In the genomic region with DNA sequence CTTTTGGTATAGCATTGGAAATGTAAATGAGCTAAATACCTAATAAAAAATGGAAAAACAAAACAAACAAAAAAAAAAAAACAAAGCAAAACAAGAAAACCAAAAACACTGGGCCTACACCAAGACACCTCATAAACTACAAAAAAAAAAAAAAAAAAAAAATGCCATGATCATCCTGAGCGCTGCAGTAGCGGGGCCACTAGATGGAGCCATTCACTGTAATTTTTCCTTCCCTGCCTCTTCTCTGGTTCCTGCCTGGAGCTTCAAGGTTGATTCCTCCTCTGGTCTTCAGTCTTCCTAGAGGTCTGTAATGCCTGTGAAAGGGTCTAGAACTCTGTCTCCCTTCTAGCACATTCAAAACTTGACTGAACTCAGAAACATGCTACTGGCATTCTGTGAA, we compare ENCODE assay signal across 8 mouse cellular contexts. TPM values are rescaled to one million over a fixed set of nuclear protein-coding genes. Genes with fewer than 3 reads are reported as not detected.
DNase-seq lines count a peak whose midpoint lies in the region; ATAC-seq and TF ChIP-seq lines count a peak whose summit lies in the region.
"Not testable (repeated sequence)": the region's sequence is repeated elsewhere in the genome, so short reads cannot be mapped to it uniquely, and the experiment has no call there.

No protein-coding gene starts in this region.

- peak; percentile 47 for TF ChIP-seq CTCF in forebrain, postnatal 0 days (IDR thresholded peaks at IDR 0.05; ENCODE audit: low read depth)
- TF ChIP-seq CTCF in layer of hippocampus, adult 2 months (conservative IDR thresholded peaks at IDR 0.05) = peak; percentile 70

- ATAC-seq in forebrain, postnatal 0 days = peak; percentile 81
- ATAC-seq in hindbrain, embryonic 11.5 days (ENCODE audit: low FRiP score) = not testable (repeated sequence)

- H3K4me3 ChIP-seq in forebrain, postnatal 0 days (ENCODE audit: low read depth, low read length); hindbrain, embryonic 11.5 days (ENCODE audit: low read depth, low read length); layer of hippocampus, adult 2 months: not testable (repeated sequence)

- H3K9ac ChIP-seq in forebrain, postnatal 0 days; hindbrain, embryonic 11.5 days (ENCODE audit: low read depth, low read length): not testable (repeated sequence)

- not testable (repeated sequence) for H3K9me3 ChIP-seq in forebrain, postnatal 0 days (ENCODE audit: low read length); hindbrain, embryonic 11.5 days (ENCODE audit: control insufficient read depth, low read length)

- H3K4me2 ChIP-seq in forebrain, postnatal 0 days (ENCODE audit: low read depth); hindbrain, embryonic 11.5 days (replicated peaks; ENCODE audit: low read depth, low read length): not testable (repeated sequence)

- not testable (repeated sequence) for H3K36me3 ChIP-seq in forebrain, postnatal 0 days (ENCODE audit: insufficient read depth); hindbrain, embryonic 11.5 days (ENCODE audit: control insufficient read depth, insufficient read depth, low read length)

- not testable (repeated sequence) for H3K27me3 ChIP-seq in forebrain, postnatal 0 days (ENCODE audit: insufficient read depth, low read length); hindbrain, embryonic 11.5 days (ENCODE audit: control insufficient read depth, insufficient read depth, low read length)

- not testable (repeated sequence) for H3K4me1 ChIP-seq in forebrain, postnatal 0 days (ENCODE audit: insufficient read depth); hindbrain, embryonic 11.5 days (replicated peaks; ENCODE audit: control insufficient read depth, insufficient read depth, low read length)

- peak; percentile 12 for DNase-seq in R1 (ENCODE audit: low read depth, low spot score)
- peak; percentile 3 for DNase-seq in cerebellum, adult 9-11 months
- DNase-seq in forebrain, postnatal 0 days = peak; percentile 35
- DNase-seq in hindbrain, embryonic 11.5 days (ENCODE audit: low spot score) = peak; percentile 21
- peak in 1 of 2 experiments; percentile 35 for DNase-seq in layer of hippocampus, adult 2 months (ENCODE audit: low spot score in 2 of 2)
- DNase-seq in lung, postnatal 14 days = peak; percentile 35
- DNase-seq in ovary, postnatal 14 days (ENCODE audit: low spot score) = peak; percentile 4
- DNase-seq in urinary bladder, postnatal 25 days (ENCODE audit: low spot score) = peak; percentile 10

- not testable (repeated sequence) for H3K27ac ChIP-seq in forebrain, postnatal 0 days (ENCODE audit: low read depth, low read length); hindbrain, embryonic 11.5 days (ENCODE audit: low read depth, low read length); layer of hippocampus, adult 2 months

- 18% methylated on average over 2 of the region's 2 CpGs for WGBS in forebrain, postnatal 0 days
- 6% methylated on average over 2 of the region's 2 CpGs for WGBS in hindbrain, embryonic 11.5 days

RNA-seq across cellular contexts. Expression of gene Dock11, which starts 54.2 kb away (rescaled TPM):
- 29.1 and 33.7 TPM in 2 replicates for total RNA-seq in forebrain, postnatal 0 days (2014; rRNA removed)
- 4.6 and 5.8 TPM in 2 replicates for polyA plus RNA-seq in forebrain, postnatal 0 days (2015; fragmentation: Nextera tagmentation; extraction: Ambion mirVana)
- polyA plus RNA-seq in hindbrain, embryonic 11.5 days (2014; fragmentation: Nextera tagmentation; extraction: Ambion mirVana) = 25.5 and 29.3 TPM in 2 replicates
- total RNA-seq in layer of hippocampus, adult 2 months (2021) = 10 to 100 TPM; 15.1 to 18.3 TPM
